Mouse (Mus musculus) ES-Bruce4 (cell line): Measurements from ENCODE around the gene Osbpl9. TPM values are rescaled to one million over a fixed set of nuclear protein-coding genes. Genes with fewer than 3 reads are reported as not detected.

ENCODE experiments used
- H3K27ac ChIP-seq: 2 replicates; pipeline ENCODE4 v1.5.1; 2012; ENCODE audit warnings: low read length, inconsistent platforms; ENCODE audit not compliant: insufficient read depth
- H3K27me3 ChIP-seq: 2 replicates; pipeline ENCODE4 v1.6.1; 2012; ENCODE audit warnings: mild to moderate bottlenecking, low read length, inconsistent platforms; ENCODE audit not compliant: control insufficient read depth, poor library complexity, insufficient read depth, severe bottlenecking
- H3K36me3 ChIP-seq: 2 replicates; pipeline ENCODE4 v1.6.1; 2012; ENCODE audit warnings: inconsistent platforms, mild to moderate bottlenecking, low read length, moderate library complexity; ENCODE audit not compliant: control insufficient read depth, poor library complexity, insufficient read depth, severe bottlenecking
- H3K4me1 ChIP-seq: one replicate; pipeline ENCODE4 v1.8.1; 2011; ENCODE audit warnings: low read length; ENCODE audit not compliant: control insufficient read depth, insufficient read depth
- H3K4me3 ChIP-seq: 2 replicates; pipeline ENCODE4 v1.5.1; 2011; ENCODE audit warnings: low read depth, mild to moderate bottlenecking, low read length
- H3K9ac ChIP-seq: 2 replicates; pipeline ENCODE4 v1.6.1; 2012; ENCODE audit warnings: low read depth, mild to moderate bottlenecking, inconsistent platforms; ENCODE audit not compliant: poor library complexity, severe bottlenecking
- H3K9me3 ChIP-seq: replicated peaks from 2 replicates; pipeline ENCODE4 v1.6.1; 2012; ENCODE audit warnings: mild to moderate bottlenecking, low read length, inconsistent platforms; ENCODE audit not compliant: control insufficient read depth, poor library complexity, insufficient read depth, severe bottlenecking
- CTCF ChIP-seq: IDR thresholded peaks from one replicate; pipeline ENCODE4 v1.8.1; 2011; ENCODE audit warnings: low read depth, low read length
- EP300 ChIP-seq: IDR thresholded peaks from 2 replicates; pipeline ENCODE4 v1.6.1; 2011; ENCODE audit warnings: low read depth, low read length; ENCODE audit not compliant: insufficient read depth
- POLR2A ChIP-seq: IDR thresholded peaks from one replicate; pipeline ENCODE4 v1.8.1; 2011; ENCODE audit warnings: low read length; ENCODE audit not compliant: insufficient read depth
- polyA plus RNA-seq: library from polyadenylated mRNA; stranded (reverse); fragments of >200 nt; gene quantifications from 2 replicates; pipeline ENCODE4 v1.2.4, GENCODE M21; 2011; ENCODE audit warnings: low read depth; ENCODE audit not compliant: missing spikeins, insufficient read depth, insufficient read length

Osbpl9 gene
- polyA plus RNA-seq = 69.2 and 83.3 TPM in 2 replicates

DNA sequence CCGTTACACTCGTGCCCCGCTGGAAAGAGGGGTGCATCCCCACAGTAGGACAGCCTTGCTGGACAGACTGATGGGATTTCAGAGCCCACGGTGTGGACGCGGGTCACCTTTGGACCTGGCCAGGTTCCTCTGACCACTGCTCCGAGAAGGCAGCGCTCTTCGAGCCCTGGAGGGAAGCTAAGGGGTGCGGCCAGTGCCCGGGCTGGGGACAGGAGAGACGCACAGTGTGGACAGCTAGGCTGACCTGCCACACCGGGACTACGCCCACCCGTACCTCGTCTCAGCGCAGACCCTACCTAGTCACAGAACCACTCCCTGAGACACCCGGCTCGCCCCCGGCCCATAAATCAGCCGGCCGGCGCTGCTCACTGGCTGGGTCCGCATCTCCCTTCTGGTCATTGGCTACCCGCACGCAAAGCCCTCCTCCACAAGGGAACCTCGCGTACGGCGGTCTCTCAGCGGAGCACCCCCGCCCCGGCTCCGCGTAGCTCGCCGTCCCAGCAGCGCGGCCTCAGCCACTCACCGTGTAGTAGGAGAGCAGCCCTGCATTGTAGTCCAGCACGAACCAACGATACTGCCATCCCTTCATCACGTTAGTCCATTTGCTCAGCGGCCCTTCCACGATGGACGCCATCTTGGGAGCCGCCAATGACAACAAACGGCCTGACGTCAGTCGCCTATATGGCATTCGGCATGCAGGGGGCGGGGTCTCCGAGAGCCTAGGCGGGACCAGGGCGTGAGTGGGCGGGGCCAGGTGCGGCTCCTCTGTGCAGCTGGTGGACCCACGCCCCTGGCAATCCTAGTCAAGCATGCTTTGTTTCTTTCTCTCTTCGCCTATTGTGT, at the start of gene Osbpl9:
Gene Osbpl9, minus strand, starts transcription at position 691 of the 843 bp plus-strand sequence.
- TF ChIP-seq EP300 (no peak), POLR2A (peak; percentile 55)
- Histone ChIP-seq H3K4me3 (peak within 1 kb of the TSS; percentile 90), H3K9me3 (no peaks in the 10 kb centered on the region), H3K4me1 (no peaks in the 10 kb centered on the region), H3K9ac (peak within 1 kb of the TSS; percentile 35), H3K27me3 (no peaks in the 10 kb centered on the region), H3K27ac (peak within 1 kb of the TSS; percentile 36; the same call in 1 of the 2 replicates), H3K36me3 (no peaks in the 10 kb centered on the region)

- Histone ChIP-seq H3K4me3 (no peak overlapping the region), H3K9ac (no peak overlapping the region), H3K9me3 (no peaks in the 10 kb centered on the region), H3K27me3 (no peaks in the 10 kb centered on the region), H3K4me1 (peaks cover 5% of the 10 kb centered on the region), H3K36me3 (no peaks in the 10 kb centered on the region), H3K27ac (no peak overlapping the region)
- TF ChIP-seq EP300 (no peak), CTCF (peak; percentile 83), POLR2A (no peak)
Measured at GRCm38 (mm10) chr4:109251605-109252004, 49.5 kb upstream of the Osbpl9 start.

- no peak overlapping the region for H3K4me3 ChIP-seq
- TF ChIP-seq CTCF (no peak), POLR2A (no peak), EP300 (no peak)
- no peaks in the 10 kb centered on the region for H3K36me3 ChIP-seq
- H3K27me3 ChIP-seq = no peaks in the 10 kb centered on the region
- no peaks in the 10 kb centered on the region for H3K9me3 ChIP-seq
- H3K9ac ChIP-seq = no peak overlapping the region
- H3K4me1 ChIP-seq = no peaks in the 10 kb centered on the region
- no peak overlapping the region for H3K27ac ChIP-seq
Measured at GRCm38 (mm10) chr4:109245016-109245620, 43.0 kb upstream of the Osbpl9 start.

DNA sequence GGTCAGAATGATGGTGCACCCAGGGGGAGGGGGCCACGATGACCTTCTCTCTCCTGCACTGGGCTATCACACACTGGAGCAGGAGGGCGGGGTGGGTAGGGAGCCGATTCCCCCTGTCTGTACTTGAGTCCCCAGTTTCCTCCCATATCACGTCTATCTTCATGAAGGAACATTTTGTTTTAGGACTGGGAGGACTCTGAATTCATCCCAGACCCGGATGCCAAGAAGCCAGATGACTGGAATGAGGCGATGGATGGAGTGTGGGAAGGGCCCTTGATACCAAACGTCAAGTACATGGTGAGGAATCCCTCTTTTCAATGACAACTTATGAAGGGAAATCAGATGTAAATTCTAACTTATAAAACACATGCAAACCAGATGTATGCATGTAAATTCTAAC, 42.4 kb upstream of the Osbpl9 start:
- no peak overlapping the region for H3K27ac ChIP-seq
- H3K9ac ChIP-seq = no peak overlapping the region
- no peaks in the 10 kb centered on the region for H3K36me3 ChIP-seq
- no peak overlapping the region for H3K4me3 ChIP-seq
- no peaks in the 10 kb centered on the region for H3K9me3 ChIP-seq
- no peak for TF ChIP-seq POLR2A
- no peak for TF ChIP-seq CTCF
- no peak for TF ChIP-seq EP300
- H3K4me1 ChIP-seq = no peaks in the 10 kb centered on the region
- no peaks in the 10 kb centered on the region for H3K27me3 ChIP-seq

GRCm38 (mm10) chr4:109241934-109242333, 39.9 kb upstream of the Osbpl9 start:
- no peaks in the 10 kb centered on the region for H3K4me1 ChIP-seq
- H3K4me3 ChIP-seq = no peak overlapping the region
- H3K36me3 ChIP-seq = no peaks in the 10 kb centered on the region
- no peaks in the 10 kb centered on the region for H3K27me3 ChIP-seq
- TF ChIP-seq EP300 = no peak
- no peak for TF ChIP-seq POLR2A
- no peak for TF ChIP-seq CTCF
- no peaks in the 10 kb centered on the region for H3K9me3 ChIP-seq
- H3K9ac ChIP-seq = no peak overlapping the region
- no peak overlapping the region for H3K27ac ChIP-seq

DNA sequence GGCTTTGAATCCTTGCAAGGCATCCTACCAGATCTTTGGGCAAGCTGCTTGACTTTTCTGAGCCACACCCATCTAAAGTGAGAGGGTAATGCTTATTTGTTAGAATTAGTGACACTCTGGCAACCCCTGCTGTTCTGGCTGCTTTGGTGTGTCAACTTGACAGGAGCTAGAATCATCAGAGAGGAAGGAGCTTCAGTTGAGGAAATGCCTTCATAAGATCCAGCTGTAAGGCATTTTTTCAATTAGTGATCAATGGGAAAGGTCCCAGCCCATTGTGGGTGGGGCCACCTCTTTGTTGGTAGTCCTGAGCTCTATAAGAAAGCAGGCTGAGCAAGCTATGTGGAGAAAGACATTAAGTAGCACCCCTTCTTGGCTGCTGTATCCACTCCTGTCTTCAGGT, 39.1 kb upstream of the Osbpl9 start:
- no peaks in the 10 kb centered on the region for H3K27me3 ChIP-seq
- TF ChIP-seq EP300 (no peak), POLR2A (no peak), CTCF (no peak)
- no peaks in the 10 kb centered on the region for H3K36me3 ChIP-seq
- H3K4me1 ChIP-seq = no peaks in the 10 kb centered on the region
- H3K9me3 ChIP-seq = no peaks in the 10 kb centered on the region
- H3K9ac ChIP-seq = no peak overlapping the region
- H3K27ac ChIP-seq = no peak overlapping the region
- no peak overlapping the region for H3K4me3 ChIP-seq
